ENCODE assay signal across 11 mouse cellular contexts in genomic region chr12:5358497-5358896, GRCm38 (mm10). TPM values are rescaled to one million over a fixed set of nuclear protein-coding genes. Genes with fewer than 3 reads are reported as not detected.
DNase-seq lines count a peak whose midpoint lies in the region; ATAC-seq and TF ChIP-seq lines count a peak whose summit lies in the region.
"Had no signal": no experiment of that assay in that cellular context is flagged by ENCODE, and none has a peak within 500 bp of the region (broad histone marks: within the 10 kb centered on the region; RNA-seq: fewer than 3 reads in every experiment).

No protein-coding gene starts in this region.

- H3K4me2 ChIP-seq in midbrain, embryonic 15.5 days: no peak overlapping the region
- H3K4me2 ChIP-seq in midbrain, embryonic 13.5 days (replicated peaks): no peak overlapping the region
- H3K4me2 ChIP-seq: midbrain, embryonic 12.5 days had no signal

- H3K27ac ChIP-seq in gastrocnemius, adult 2 months: no peak overlapping the region
- no peak overlapping the region for H3K27ac ChIP-seq in kidney, adult 2 months (ENCODE audit: insufficient read depth, low read depth, low read length)
- no peak overlapping the region for H3K27ac ChIP-seq in midbrain, embryonic 15.5 days
- H3K27ac ChIP-seq in midbrain, embryonic 13.5 days: no peak overlapping the region

- intact Hi-C loops in gastrocnemius, adult 2 months (cut with DNase I): loop anchor here (5.0 kb wide), 1 partner anchor 216 kb away; no protein-coding TSS in a partner anchor

- H3K9ac ChIP-seq in midbrain, embryonic 15.5 days: no peak overlapping the region
- H3K9ac ChIP-seq in midbrain, embryonic 13.5 days (replicated peaks): no peak overlapping the region
- H3K9ac ChIP-seq: midbrain, embryonic 12.5 days had no signal

- H3K36me3 ChIP-seq in kidney, adult 2 months (ENCODE audit: control insufficient read depth, insufficient read depth, low read length): no peaks in the 10 kb centered on the region
- H3K36me3 ChIP-seq in midbrain, embryonic 15.5 days (replicated peaks): no peaks in the 10 kb centered on the region
- no peaks in the 10 kb centered on the region for H3K36me3 ChIP-seq in midbrain, embryonic 13.5 days
- H3K36me3 ChIP-seq: midbrain, embryonic 12.5 days had no signal

- peak; percentile 37 to 54 for DNase-seq in cerebellum, postnatal 10 days
- DNase-seq in cerebellum, adult 9-10 months: no peak
- DNase-seq in gastrocnemius, adult 2 months: no peak
- no peak for DNase-seq in gastrocnemius, postnatal 25 days
- no peak for DNase-seq in kidney, adult 2 months
- DNase-seq in kidney, postnatal 10 days: no peak
- DNase-seq: thymus, postnatal 36 days had no signal

- ATAC-seq in midbrain, embryonic 15.5 days (replicated peaks): peak; percentile 57; the same call in 1 of the 2 replicates
- ATAC-seq in midbrain, embryonic 13.5 days: no peak; the same call in 1 of the 2 replicates
- ATAC-seq: intestine, embryonic 16.5 days had no signal

- 45% methylated on average over 6 of the region's 6 CpGs for WGBS in kidney, adult 2 months
- 43% methylated on average over 6 of the region's 6 CpGs for WGBS in midbrain, embryonic 15.5 days
- 53% methylated on average over 6 of the region's 6 CpGs for WGBS in midbrain, embryonic 13.5 days

- H3K4me3 ChIP-seq in gastrocnemius, adult 2 months: no peak overlapping the region
- no peak overlapping the region for H3K4me3 ChIP-seq in kidney, adult 2 months (ENCODE audit: insufficient read depth, low read depth, low read length)
- H3K4me3 ChIP-seq in midbrain, embryonic 15.5 days: no peak overlapping the region
- H3K4me3 ChIP-seq in midbrain, embryonic 13.5 days (replicated peaks): no peak overlapping the region
- H3K4me3 ChIP-seq: midbrain, embryonic 12.5 days had no signal

- TF ChIP-seq CTCF in gastrocnemius, adult 2 months (IDR thresholded peaks at IDR 0.05): peak; percentile 38
- 0 out of 2 replicates have a peak, but pooled peaks have one; percentile 1 for TF ChIP-seq CTCF in kidney, adult 2 months (conservative IDR thresholded peaks at IDR 0.05; ENCODE audit: insufficient read depth, insufficient read length, low read depth, low read length)

- TF ChIP-seq POLR2A in kidney, adult 2 months (IDR thresholded peaks at IDR 0.05; ENCODE audit: low read depth, low read length): no peak

- no peaks in the 10 kb centered on the region for H3K27me3 ChIP-seq in kidney, adult 2 months (replicated peaks; ENCODE audit: control insufficient read depth, insufficient read depth, low read length)
- no peaks in the 10 kb centered on the region for H3K27me3 ChIP-seq in midbrain, embryonic 15.5 days (replicated peaks)
- no peaks in the 10 kb centered on the region for H3K27me3 ChIP-seq in midbrain, embryonic 13.5 days
- H3K27me3 ChIP-seq: midbrain, embryonic 12.5 days had no signal

- H3K9me3 ChIP-seq in midbrain, embryonic 15.5 days: no peaks in the 10 kb centered on the region
- H3K9me3 ChIP-seq in midbrain, embryonic 13.5 days: no peaks in the 10 kb centered on the region
- H3K9me3 ChIP-seq: midbrain, embryonic 12.5 days had no signal

- no peaks in the 10 kb centered on the region for H3K4me1 ChIP-seq in kidney, adult 2 months (ENCODE audit: control insufficient read depth, insufficient read depth, low read length)
- H3K4me1 ChIP-seq in midbrain, embryonic 15.5 days: peaks cover 24% of the 10 kb centered on the region
- peaks cover 26% of the 10 kb centered on the region for H3K4me1 ChIP-seq in midbrain, embryonic 13.5 days (replicated peaks)

RNA-seq across cellular contexts. Expression of gene Klhl29, which starts 17.0 kb away (rescaled TPM):
- 1 to 10 TPM; 3.0 to 3.4 TPM for total RNA-seq in gastrocnemius, adult 2 months (2021)
- 1 to 10 TPM; 1.5 to 3.4 TPM for total RNA-seq in gastrocnemius, postnatal 25 days (2021)
- 2.4 and 3.1 TPM in 2 replicates for polyA plus RNA-seq in kidney, adult 2 months (2012; rRNA removed)
- polyA plus RNA-seq in midbrain, embryonic 15.5 days (2015; fragmentation: Nextera tagmentation; extraction: Ambion mirVana): 4.8 and 5.2 TPM in 2 replicates
- 3.3 and 4.0 TPM in 2 replicates for polyA plus RNA-seq in midbrain, embryonic 13.5 days (2015; fragmentation: Nextera tagmentation; extraction: Ambion mirVana)

Comparison
In these comparisons a context has a peak if more than half of its experiments do, and no peak if none do; other contexts are left out.
1. DNase-seq: peak in cerebellum, postnatal 10 days (2 of 2); none in cerebellum, adult 9-10 months (single experiment), gastrocnemius, adult 2 months (single experiment), gastrocnemius, postnatal 25 days (single experiment), kidney, adult 2 months (single experiment) and kidney, postnatal 10 days (single experiment).